Mouse (Mus musculus) CH12.LX (cell line): ENCODE measurements around the gene Olfr15. TPM values are rescaled to one million over a fixed set of nuclear protein-coding genes. Genes with fewer than 3 reads are reported as not detected.
A peak's percentile ranks its signal among the peaks of the same experiment; 100 is the strongest.
"Not testable (repeated sequence)": the region's sequence is repeated elsewhere in the genome, so short reads cannot be mapped to it uniquely, and the experiment has no call there.

Source experiments
- DNase-seq: peaks from one replicate; pipeline ENCODE4 v3.0.0-alpha.2; 2013; ENCODE audit errors: extremely low read depth
- H3K27ac ChIP-seq: 2 replicates; pipeline ENCODE4 v1.5.1; 2012; ENCODE audit warnings: low read depth, mild to moderate bottlenecking, control low read depth, moderate library complexity; ENCODE audit not compliant: insufficient read depth
- H3K27me3 ChIP-seq: replicated peaks from 2 replicates; pipeline ENCODE3; 2012; ENCODE audit warnings: inconsistent platforms
- H3K36me3 ChIP-seq, 2 experiments: replicated peaks in 1 of 2; 2 replicates each; pipeline versions ENCODE3 to v1.6.1; 2012; ENCODE audit warnings: inconsistent platforms in 1 of 2, low read length in 1 of 2, mild to moderate bottlenecking in 1 of 2, mixed read lengths in 1 of 2, moderate library complexity in 1 of 2; ENCODE audit not compliant: control insufficient read depth in 1 of 2, insufficient read depth in 1 of 2
- H3K4me1 ChIP-seq, 2 experiments: 2 replicates each; pipeline ENCODE4 v1.6.1; 2012; ENCODE audit warnings: inconsistent platforms in 1 of 2, moderate library complexity in 1 of 2; ENCODE audit not compliant: insufficient read depth in 2 of 2, control insufficient read depth in 1 of 2
- H3K4me2 ChIP-seq: 2 replicates; pipeline ENCODE4 v1.6.1; 2012; ENCODE audit warnings: low read depth, mild to moderate bottlenecking, control low read depth; ENCODE audit not compliant: poor library complexity, insufficient read depth, severe bottlenecking
- H3K4me3 ChIP-seq, 3 experiments: fragments of 150-350 bp in 1 of 3; sonication (generic) in 1 of 3; replicated peaks in 1 of 3; 2 replicates each; pipeline versions ENCODE3 to v1.5.1; 2011 to 2012; ENCODE audit warnings: low read depth in 2 of 3, low read length in 2 of 3, mild to moderate bottlenecking in 2 of 3, moderate library complexity in 2 of 3, control low read depth in 1 of 3, improper control_type of control experiment in 1 of 3, inconsistent platforms in 1 of 3, mixed read lengths in 1 of 3; ENCODE audit not compliant: poor library complexity in 1 of 3
- H3K79me2 ChIP-seq: replicated peaks from 2 replicates; pipeline ENCODE4 v1.6.1; 2012; ENCODE audit warnings: mild to moderate bottlenecking, moderate library complexity; ENCODE audit not compliant: control insufficient read depth, poor library complexity, insufficient read depth, severe bottlenecking; ENCODE audit errors: extremely low read depth
- H3K9ac ChIP-seq: 2 replicates; pipeline ENCODE4 v1.6.1; 2012; ENCODE audit warnings: low read depth, mild to moderate bottlenecking, control low read depth, moderate library complexity; ENCODE audit not compliant: insufficient read depth
- H3K9me3 ChIP-seq: replicated peaks from 2 replicates; pipeline ENCODE3; 2012; ENCODE audit warnings: low read length, inconsistent platforms, mixed read lengths
- BHLHE40 ChIP-seq: IDR thresholded peaks from 2 replicates; pipeline ENCODE4 v1.6.1; 2011; ENCODE audit warnings: mild to moderate bottlenecking, low read depth, low read length, improper control_type of control experiment
- CHD1 ChIP-seq: IDR thresholded peaks from 2 replicates; pipeline ENCODE4 v1.6.1; 2012; ENCODE audit warnings: low read depth, low read length, improper control_type of control experiment, inconsistent platforms
- CHD2 ChIP-seq: IDR thresholded peaks from 2 replicates; pipeline ENCODE4 v1.6.1; 2011; ENCODE audit warnings: low read length, improper control_type of control experiment
- CTCF ChIP-seq, 2 experiments: IDR thresholded peaks in 1 of 2; conservative IDR thresholded peaks in 1 of 2; 2 replicates each; pipeline ENCODE4 v1.5.1; 2011 to 2012; ENCODE audit warnings: low read depth in 2 of 2, low read length in 2 of 2, improper control_type of control experiment in 1 of 2, inconsistent platforms in 1 of 2, mild to moderate bottlenecking in 1 of 2, moderate library complexity in 1 of 2
- EP300 ChIP-seq: IDR thresholded peaks from 2 replicates; pipeline ENCODE4 v1.6.1; 2011; ENCODE audit warnings: low read length, improper control_type of control experiment
- ETS1 ChIP-seq: conservative IDR thresholded peaks from 2 replicates; pipeline ENCODE4 v1.6.1; 2012; ENCODE audit warnings: low read depth, mild to moderate bottlenecking, inconsistent platforms, low read length, improper control_type of control experiment, moderate library complexity
- GABPA ChIP-seq: IDR thresholded peaks from 2 replicates; pipeline ENCODE4 v1.6.1; 2012; ENCODE audit warnings: low read depth, low read length, improper control_type of control experiment, inconsistent platforms; ENCODE audit not compliant: insufficient replicate concordance
- JUN ChIP-seq: IDR thresholded peaks from 2 replicates; pipeline ENCODE4 v1.6.1; 2011; ENCODE audit warnings: low read depth, mild to moderate bottlenecking, low read length, improper control_type of control experiment, moderate library complexity; ENCODE audit not compliant: insufficient read depth
- JUND ChIP-seq: conservative IDR thresholded peaks from 2 replicates; pipeline ENCODE4 v1.6.1; 2011; ENCODE audit warnings: low read depth, low read length, improper control_type of control experiment
- KAT2A ChIP-seq: IDR thresholded peaks from 2 replicates; pipeline ENCODE4 v1.6.1; 2012; ENCODE audit warnings: low read length, improper control_type of control experiment, inconsistent platforms; ENCODE audit not compliant: insufficient replicate concordance
- MEF2A ChIP-seq: IDR thresholded peaks from 2 replicates; pipeline ENCODE4 v1.6.1; 2014; ENCODE audit warnings: low read depth, mild to moderate bottlenecking, inconsistent platforms, low read length, improper control_type of control experiment, borderline replicate concordance
- MXI1 ChIP-seq: IDR thresholded peaks from 2 replicates; pipeline ENCODE4 v1.6.1; 2011; ENCODE audit warnings: mild to moderate bottlenecking, low read depth, low read length, improper control_type of control experiment
- NELFE ChIP-seq: IDR thresholded peaks from 2 replicates; pipeline ENCODE4 v1.6.1; 2011; ENCODE audit warnings: low read depth, low read length, improper control_type of control experiment
- NRF1 ChIP-seq: IDR thresholded peaks from 2 replicates; pipeline ENCODE4 v1.6.1; 2014; ENCODE audit warnings: low read depth, mild to moderate bottlenecking, inconsistent platforms, low read length, improper control_type of control experiment, moderate library complexity
- POLR2A ChIP-seq: IDR thresholded peaks from 2 replicates; pipeline ENCODE4 v1.6.1; 2011; ENCODE audit warnings: low read depth, mild to moderate bottlenecking, improper control_type of control experiment, low read length
- RAD21 ChIP-seq: IDR thresholded peaks from 2 replicates; pipeline ENCODE4 v1.6.1; 2011; ENCODE audit warnings: low read depth, mild to moderate bottlenecking, low read length, improper control_type of control experiment, moderate library complexity
- TBP ChIP-seq: conservative IDR thresholded peaks from 2 replicates; pipeline ENCODE4 v1.6.1; 2011; ENCODE audit warnings: low read depth, low read length, improper control_type of control experiment
- TCF12 ChIP-seq: IDR thresholded peaks from 2 replicates; pipeline ENCODE4 v1.6.1; 2014; ENCODE audit warnings: low read depth, mild to moderate bottlenecking, inconsistent platforms, low read length, improper control_type of control experiment
- USF1 ChIP-seq: IDR thresholded peaks from 2 replicates; pipeline ENCODE4 v1.6.1; 2014; ENCODE audit warnings: low read depth, mild to moderate bottlenecking, inconsistent platforms, low read length, improper control_type of control experiment
- ZNF384 ChIP-seq: IDR thresholded peaks from 2 replicates; pipeline ENCODE4 v1.6.1; 2012; ENCODE audit warnings: low read depth, low read length, improper control_type of control experiment, inconsistent platforms
- dilution Hi-C: fragments of 300-500 bp; cut with MboI; formaldehyde crosslinking; loops from 2 replicates; pipeline ENCODE4 v1.14.3; 2020; ENCODE audit warnings: low sequenced_read_pairs; ENCODE audit not compliant: extremely low pct_unique_long_range_greater_than_20kb, extremely low pct_ligation_motif_present
- in situ Hi-C: fragments of 300-500 bp; cut with MboI; formaldehyde crosslinking; loops from 3 replicates; pipeline ENCODE4 v1.14.3; 2019; ENCODE audit warnings: low sequenced_read_pairs, low pct_ligation_motif_present, low pct_unique_long_range_greater_than_20kb, mixed read lengths
- polyA plus RNA-seq: library from polyadenylated mRNA; unstranded; fragments of >175 nt; gene quantifications from 2 replicates; pipeline ENCODE4 v1.2.1, GENCODE M21; 2012; ENCODE audit warnings: low read depth; ENCODE audit not compliant: insufficient read length
- total RNA-seq, 2 experiments: library from RNA; depleted of rRNA; stranded (reverse); fragments of 300-350 nt in 1 of 2; fragments of >200 nt in 1 of 2; gene quantifications; 2 replicates each; pipeline ENCODE4 v1.2.3; 2012 to 2014

Gene Olfr15
- total and polyA plus RNA-seq, 3 experiments: not detected

GRCm38 (mm10) chr16:3808176-3808575 is 22.5 kb upstream of the Olfr15 start:
- Histone ChIP-seq H3K79me2 (no peaks in the 10 kb centered on the region), H3K36me3 (no peaks in the 10 kb centered on the region), H3K9me3 (peaks cover 6% of the 10 kb centered on the region), H3K4me3 (no peak overlapping the region), H3K9ac (no peak overlapping the region), H3K4me2 (no peak overlapping the region), H3K27ac (no peak overlapping the region), H3K27me3 (no peaks in the 10 kb centered on the region), H3K4me1 (no peaks in the 10 kb centered on the region)
- in situ Hi-C loops: no loop called here
- no peak for TF ChIP-seq USF1
- no peak for TF ChIP-seq ETS1
- no peak for TF ChIP-seq CHD1
- TF ChIP-seq GABPA: no peak
- no peak for TF ChIP-seq TCF12
- no peak for TF ChIP-seq MEF2A
- no peak for TF ChIP-seq JUN
- TF ChIP-seq NELFE: no peak
- no peak for TF ChIP-seq CTCF (conservative IDR thresholded peaks at IDR 0.05 in 1 of 2, IDR thresholded peaks at IDR 0.05 in 1 of 2; ENCODE audit: low read depth in 2 of 2, low read length in 2 of 2)
- no peak for TF ChIP-seq ZNF384
- TF ChIP-seq MXI1: no peak
- no peak for TF ChIP-seq KAT2A
- TF ChIP-seq RAD21: no peak
- no peak for TF ChIP-seq CHD2
- no peak for TF ChIP-seq JUND
- TF ChIP-seq NRF1: no peak
- no peak for TF ChIP-seq TBP
- no peak for TF ChIP-seq POLR2A
- TF ChIP-seq BHLHE40: no peak
- dilution Hi-C loops: no loop called here
- no peak for DNase-seq

- H3K4me3 ChIP-seq, H3K27me3 ChIP-seq, H3K79me2 ChIP-seq, H3K27ac ChIP-seq, in situ Hi-C loops, H3K36me3 ChIP-seq, dilution Hi-C loops, H3K4me2 ChIP-seq, H3K9me3 ChIP-seq, H3K9ac ChIP-seq: not testable (repeated sequence)
- H3K4me1 ChIP-seq: peaks cover 0 to 18% of the 10 kb centered on the region in 2 experiments; a peak in 1 of 4 replicates
- DNase-seq: peak; percentile 78
- TF ChIP-seq BHLHE40 (peak; percentile 23; the same call in 1 of the 2 replicates), ETS1 (0 out of 2 replicates have a peak, but pooled peaks have one; percentile 13), EP300 (0 out of 2 replicates have a peak, but pooled peaks have one; percentile 34)
- TF ChIP-seq, all 38 proteins: peak for 3; not testable (repeated sequence) for 35
These were observed 16.0 kb upstream of the Olfr15 start for GRCm38 (mm10) chr16:3814667-3815066.
